Mouse (Mus musculus): ENCODE data around the gene Ncln.

Ncln gene

GRCm38 (mm10) chr10:81513798-81514197 lies 17.6 kb upstream of the Ncln start:
- no peak for DNase-seq

DNA sequence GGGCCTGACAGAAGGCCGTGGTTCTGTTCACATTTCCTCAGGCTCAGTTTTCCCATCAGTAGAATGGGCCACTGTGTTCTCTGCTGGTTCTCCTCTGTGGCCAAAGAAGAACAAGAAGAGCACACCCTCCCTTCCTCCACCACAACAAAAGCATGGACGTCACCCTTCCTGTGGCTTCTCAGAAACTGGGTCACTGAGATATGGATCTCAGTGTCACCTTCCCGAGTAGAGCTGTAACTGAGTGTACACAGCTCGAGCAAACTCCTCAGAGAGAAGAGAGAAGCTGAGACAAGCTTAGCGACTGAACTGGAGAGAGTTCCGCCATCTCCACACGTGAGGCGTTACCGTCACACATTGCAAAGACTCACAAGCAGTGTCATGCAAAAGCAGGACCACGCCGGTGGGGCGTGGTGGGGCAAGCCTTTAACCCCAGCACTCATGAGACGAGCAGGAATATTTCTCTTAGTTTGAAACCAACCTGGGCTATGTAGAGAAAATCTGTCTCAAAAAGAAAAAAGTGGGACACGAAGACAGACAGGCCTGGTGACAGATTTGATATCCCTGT lies 14.1 kb upstream of the Ncln start:
- no peak for DNase-seq

GRCm38 (mm10) chr10:81507691-81508489 lies 11.7 kb upstream of the Ncln start:
- DNase-seq = no peak

GRCm38 (mm10) chr10:81507095-81507494 lies 10.9 kb upstream of the Ncln start:
- no peak for DNase-seq

DNA sequence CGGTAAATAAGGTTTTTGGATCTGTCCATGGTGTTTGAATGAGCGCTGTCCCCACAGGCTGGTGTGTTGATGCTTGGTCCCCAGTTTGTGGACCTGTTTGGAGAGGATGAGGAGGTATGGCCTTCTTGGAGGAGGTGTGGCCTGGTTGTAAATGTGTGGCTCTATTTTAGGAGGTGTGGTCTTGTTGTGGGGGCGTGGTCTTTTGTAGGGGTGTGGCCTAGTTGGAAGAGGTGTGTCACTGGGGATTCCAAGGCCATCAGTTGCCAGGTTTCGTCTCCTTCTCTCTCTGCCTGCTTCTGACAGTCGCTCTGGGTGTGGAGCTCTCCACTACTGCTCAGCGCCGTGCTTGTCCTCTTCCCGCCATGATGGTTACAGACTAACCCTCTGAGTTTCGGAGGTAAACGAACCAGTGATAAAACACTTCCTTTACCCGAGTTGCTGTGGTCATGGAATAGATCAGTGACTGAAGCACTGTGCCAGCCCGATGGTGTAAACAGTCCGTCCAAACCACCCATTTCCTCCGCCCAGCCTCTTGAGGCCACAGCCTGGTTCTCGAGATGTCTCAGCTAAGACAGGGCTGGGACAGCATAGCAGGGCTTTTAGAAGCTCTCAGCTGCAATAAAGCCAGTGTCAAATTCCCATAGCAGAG lies 8.9 kb upstream of the Ncln start:
- no peak for DNase-seq

- DNase-seq = peak; percentile 85 to 93
These were observed 6.5 kb upstream of the Ncln start for GRCm38 (mm10) chr10:81502658-81503057.

DNA sequence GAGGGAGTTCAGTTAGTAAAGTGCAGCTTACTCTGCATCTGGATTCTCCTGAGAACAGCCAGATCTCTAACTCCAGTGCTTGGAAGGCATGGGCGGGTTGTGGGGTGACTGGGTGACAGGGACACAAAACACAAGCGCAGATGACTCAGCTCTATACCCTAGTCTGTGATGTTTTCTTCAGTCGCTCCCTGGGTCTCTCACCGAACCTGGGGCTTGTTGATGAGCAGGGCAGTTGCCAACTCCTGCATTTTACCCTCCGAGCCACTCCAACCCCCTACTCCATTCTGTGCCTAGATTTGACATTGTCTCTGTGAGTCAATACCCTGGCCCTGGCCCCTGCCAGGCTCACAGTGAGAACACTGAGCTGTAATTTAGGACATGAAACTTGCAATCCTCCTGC lies 5.7 kb upstream of the Ncln start:
- DNase-seq = no peak

- DNase-seq = no peak
These were observed 3.8 kb upstream of the Ncln start, which contains the start of gene S1pr4 for GRCm38 (mm10) chr10:81500032-81500431. Gene S1pr4, minus strand, starts transcription at chr10:81500132.

DNA sequence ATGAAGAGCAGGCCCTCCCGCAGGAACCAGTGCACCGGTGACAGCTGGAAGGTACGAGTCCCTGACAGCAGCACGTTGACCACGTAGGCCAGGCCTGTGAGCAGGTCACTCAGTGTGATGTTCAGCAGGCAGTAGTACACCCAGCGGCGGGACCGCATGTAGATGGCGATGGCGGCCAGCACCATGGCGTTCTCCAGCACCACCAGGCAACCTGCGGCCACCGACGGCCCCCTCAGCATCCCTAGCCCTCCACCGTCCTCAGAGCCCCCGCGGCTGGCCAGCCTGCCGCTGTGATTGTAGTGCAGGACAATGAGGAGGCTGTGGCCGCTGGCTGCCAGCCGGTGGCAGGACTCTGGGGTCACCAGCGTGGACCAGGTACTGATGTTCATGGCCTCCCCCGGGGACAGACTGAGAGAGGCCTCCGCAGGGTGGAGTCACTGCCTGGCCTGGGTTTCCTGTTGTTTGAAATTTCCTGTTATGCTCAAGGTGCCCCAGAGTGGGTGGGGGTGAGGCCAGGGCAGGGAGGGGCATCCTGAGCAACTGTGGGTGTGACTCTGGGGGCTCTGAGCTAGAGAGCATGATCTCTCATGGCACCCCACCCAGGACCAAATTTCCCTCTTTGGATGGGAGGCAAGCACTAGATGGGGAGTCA lies 3.2 kb upstream of the Ncln start:
- DNase-seq = peak; percentile 75 to 83

DNA sequence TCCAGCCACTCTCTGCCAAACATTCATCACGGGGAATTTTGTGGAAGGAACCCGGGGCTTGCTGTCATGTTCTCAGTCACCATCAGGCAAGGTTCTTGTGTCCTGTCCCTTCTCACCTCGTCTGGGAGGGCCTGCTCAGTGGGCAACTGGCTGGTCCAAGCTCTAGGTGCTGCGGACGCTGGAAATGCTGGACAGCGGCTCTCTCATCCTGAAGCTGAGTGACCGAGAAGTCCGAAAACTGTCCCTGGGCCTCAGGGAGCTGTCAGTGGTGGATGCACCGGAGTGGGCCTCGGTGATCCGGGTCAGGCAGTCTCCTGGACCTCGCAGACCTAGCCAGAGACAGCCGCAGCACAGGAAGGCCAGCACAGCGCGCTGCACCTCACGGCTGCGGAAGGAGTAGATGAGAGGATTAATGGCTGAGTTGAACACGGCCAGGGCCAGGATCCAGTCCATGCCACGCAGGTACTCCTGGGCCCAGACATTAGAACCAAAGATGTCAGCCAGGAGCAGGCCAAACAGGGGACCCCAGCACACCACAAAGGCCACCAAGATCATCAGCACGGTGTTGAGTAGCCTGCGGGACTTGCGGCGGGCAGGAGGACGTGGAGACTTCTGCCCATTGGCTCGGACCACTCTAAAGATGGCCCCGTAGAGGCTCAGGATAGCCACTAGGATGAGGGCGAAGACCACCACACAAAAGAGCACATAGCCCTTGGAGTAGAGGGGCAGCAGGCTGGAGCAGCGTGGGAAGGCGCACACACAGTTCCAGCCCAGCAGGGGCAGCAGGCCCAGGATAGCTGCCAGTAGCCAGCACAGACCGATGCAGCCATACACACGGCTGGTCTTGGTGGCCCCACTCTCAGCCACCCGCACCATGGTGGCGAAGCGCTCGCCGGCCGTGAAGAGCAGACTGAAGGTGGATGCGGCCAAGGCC lies 2.4 kb upstream of the Ncln start:
- DNase-seq = peak in 1 of 2 experiments; percentile 42

DNA sequence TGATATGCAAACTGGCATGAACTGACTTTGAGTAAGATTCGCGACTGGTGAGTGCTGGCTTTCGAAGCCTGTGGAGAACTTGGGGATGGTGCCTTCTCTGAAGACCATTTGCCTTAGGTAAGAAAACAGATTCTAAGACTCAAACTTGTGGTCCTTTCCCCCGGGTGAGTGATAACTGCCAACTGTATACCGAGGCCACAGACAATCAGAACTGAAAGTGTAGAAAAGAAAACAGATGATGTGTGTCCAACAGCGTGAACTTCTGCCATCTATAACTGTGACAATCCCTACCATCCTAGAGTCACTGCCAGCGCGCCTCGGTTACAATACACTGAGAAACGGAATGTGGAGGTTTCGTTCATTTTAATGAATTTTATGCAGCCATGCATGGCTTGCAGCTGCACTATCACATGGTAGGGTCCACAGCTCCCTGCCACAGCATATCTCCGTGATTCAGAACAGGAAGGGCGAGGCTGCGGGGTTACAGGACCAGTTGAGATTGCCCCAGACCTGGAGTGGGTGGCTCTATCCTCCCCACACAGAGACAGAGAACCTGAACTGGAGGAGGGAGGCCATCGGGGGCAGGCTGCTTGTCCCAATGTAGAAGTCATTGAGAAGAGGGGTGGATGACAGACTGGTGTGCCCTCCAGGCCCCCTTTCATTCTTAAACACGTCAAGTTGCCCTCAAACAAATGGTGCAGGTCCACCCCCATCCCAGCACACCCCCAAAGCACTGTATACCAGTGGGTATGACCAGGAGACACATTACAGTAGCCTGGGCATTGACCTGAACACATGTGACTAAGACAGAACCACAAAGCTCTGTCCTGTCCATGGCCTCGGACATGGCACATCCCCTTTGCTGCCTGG lies 1.4 kb upstream of the Ncln start:
- peak in 1 of 2 experiments; percentile 47 for DNase-seq

GRCm38 (mm10) chr10:81496969-81497368 lies 777 bp upstream of the Ncln start:
- DNase-seq = no peak

- peak in 1 of 2 experiments; percentile 24 for DNase-seq
These were observed 452 bp downstream of the Ncln start for GRCm38 (mm10) chr10:81495616-81496263.

DNA sequence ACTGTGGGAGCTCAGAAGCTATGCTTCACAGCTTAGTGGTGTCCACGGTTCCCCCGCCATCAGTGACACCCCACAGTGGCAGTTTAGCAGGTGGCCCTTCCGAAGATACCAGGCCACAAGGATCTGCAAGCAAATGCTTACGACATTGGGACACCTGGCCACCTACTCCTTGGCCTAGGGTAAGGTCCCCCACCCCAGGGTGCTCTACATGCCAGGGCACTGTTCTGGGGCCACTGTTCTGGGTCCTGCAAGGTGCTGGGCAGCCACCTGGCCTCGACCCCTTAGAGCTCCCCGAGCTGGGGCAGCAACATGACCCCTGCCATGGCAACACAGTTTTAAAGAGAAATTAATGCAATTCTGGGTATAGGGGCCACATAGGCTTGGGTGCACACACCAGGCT lies 1.0 kb downstream of the Ncln start:
- DNase-seq = peak in 1 of 2 experiments; percentile 25

DNA sequence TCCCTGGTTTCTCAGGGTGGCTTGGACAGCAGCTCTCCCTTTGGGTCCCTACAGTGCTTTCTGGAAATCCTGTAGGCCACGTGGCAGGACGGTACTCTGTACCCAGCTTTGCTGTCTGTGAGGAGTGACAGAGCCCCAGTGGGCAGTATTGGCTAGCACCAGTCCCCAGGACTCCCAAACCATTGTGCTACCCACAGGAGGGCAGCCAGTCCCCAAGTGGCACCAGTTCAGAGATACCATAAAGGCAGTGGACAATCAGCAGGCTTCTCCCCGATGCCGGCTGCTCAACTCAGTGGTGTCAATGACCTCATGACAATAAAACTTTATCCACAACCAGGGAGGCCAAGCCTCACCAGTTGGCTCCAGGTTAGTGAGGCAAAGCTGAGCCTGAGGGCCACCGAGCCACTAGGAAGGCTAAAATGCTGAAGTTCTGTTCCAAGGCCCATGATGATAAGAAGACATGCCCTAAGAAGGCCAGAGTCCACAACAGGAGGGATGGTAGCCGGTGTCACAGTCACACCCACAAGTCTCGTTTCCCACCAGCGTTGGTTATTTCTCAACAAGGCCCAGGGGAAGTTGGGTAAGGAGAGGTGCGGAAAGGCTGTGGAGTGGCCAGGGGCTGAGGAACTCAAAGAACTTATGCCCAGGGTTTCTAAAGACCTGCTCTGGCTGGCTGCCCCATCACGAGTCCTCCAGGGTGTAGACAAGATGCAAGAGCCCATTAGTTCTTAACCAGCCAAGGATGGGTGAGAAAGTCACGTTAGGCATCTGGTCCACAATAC lies 1.7 kb downstream of the Ncln start:
- peak; percentile 57 to 58 for DNase-seq

DNA sequence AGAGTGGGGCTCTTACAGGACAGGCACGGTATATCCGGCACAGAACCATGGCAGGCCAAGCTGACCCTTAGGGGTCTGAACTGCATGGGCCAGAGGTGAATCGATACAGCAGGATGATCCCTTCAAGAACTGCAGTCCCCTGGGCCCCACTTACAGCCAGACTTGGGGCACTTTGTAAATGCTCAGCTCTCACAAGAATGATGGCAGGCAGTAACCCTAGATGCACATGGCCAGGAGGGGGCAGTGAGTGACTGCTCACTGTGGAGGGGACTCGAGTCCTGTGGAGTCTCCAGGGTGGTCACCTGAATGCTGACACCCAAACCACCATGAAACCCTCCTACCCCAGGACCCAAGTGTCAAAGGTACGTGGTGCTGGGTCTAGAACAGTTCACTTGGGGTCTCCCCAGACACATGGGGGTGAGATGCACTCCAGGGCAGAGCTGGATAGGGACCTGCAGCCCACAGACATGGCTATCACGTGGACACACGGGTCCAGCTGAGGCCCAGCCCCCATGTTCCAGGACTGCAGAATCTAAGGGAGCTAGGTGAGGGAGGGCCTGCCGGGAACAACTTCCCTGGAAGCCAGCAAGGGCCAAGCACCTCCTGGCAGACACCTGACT lies 2.5 kb downstream of the Ncln start:
- peak in 1 of 2 experiments; percentile 29 for DNase-seq

DNA sequence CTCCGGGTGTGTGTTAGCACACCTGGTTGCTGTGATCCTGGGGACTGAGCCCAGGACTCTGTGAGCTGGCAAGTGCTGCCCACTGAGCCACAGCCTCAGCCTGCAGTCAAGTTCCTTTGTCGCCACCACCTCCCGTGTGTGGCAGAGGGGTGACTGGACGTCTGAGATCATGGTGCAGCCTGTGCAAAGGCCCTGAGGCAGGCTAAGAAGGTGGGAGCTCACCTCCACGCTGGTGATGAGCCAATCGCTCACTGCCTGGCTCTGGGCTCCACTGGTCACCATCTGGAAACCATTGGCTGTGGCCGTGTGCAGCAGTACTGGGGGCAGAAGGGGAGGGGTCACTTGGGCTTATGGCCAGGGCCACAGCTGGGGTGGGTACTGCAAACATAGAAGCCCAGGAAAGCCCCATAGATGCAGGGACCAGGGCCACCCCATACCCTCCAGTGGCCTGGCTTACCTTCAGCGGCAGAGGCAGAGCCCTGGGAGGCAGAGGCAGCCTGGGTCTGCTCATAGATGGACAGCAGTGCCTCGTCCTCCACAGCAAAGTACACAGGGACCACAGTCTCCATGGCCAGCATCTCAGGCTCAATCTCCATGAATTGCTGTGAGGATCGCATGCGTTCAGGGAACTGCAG lies 3.5 kb downstream of the Ncln start:
- no peak for DNase-seq

DNA sequence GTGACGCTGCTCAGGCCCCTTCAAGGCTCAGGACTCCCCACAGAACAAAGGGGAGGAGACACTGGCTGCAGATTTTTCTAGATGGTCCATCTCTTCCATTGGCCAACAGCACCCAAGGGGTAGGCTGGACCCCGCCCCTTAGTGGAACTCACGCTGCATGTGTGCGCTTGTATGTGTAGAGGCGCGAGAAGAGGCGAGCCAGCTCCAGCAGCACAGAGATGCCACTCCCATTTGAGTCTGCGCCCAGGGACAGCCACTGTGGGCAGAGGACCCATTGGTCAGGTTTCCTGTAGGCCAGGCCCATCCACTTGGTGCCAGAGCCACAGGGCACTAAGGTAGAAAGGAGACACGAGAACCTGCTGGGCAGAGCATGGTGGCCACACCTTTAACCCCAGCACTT lies 5.2 kb downstream of the Ncln start:
- DNase-seq = no peak

DNA sequence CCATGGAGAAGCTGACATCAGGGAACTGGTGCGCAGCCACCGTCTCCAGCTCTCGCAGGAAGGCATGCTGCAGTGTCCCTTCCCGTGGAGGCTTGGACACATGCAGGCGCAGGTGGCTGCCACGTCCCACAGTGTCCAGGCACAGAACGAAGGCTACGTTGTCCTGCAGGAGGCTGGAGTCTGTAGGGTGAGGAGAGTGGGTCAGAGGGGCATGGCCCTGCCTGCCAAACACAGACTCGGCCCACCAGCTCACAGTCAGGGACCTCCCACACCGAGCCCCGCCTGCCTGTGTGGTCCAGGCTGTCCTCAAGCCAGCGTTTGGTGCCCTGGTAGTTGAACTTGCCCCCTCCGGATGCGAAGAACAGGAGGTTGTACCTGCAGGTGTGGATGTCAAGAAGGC lies 6.3 kb downstream of the Ncln start:
- DNase-seq = no peak
